Mouse (Mus musculus) heart, adult 9 months (tissue): Measurements from ENCODE around the gene Agps.

ENCODE experiments used
- DNase-seq, 2 experiments: peaks; one replicate each; pipeline ENCODE4 v3.0.0; 2022; ENCODE audit warnings: low spot score in 2 of 2

Agps gene

DNA sequence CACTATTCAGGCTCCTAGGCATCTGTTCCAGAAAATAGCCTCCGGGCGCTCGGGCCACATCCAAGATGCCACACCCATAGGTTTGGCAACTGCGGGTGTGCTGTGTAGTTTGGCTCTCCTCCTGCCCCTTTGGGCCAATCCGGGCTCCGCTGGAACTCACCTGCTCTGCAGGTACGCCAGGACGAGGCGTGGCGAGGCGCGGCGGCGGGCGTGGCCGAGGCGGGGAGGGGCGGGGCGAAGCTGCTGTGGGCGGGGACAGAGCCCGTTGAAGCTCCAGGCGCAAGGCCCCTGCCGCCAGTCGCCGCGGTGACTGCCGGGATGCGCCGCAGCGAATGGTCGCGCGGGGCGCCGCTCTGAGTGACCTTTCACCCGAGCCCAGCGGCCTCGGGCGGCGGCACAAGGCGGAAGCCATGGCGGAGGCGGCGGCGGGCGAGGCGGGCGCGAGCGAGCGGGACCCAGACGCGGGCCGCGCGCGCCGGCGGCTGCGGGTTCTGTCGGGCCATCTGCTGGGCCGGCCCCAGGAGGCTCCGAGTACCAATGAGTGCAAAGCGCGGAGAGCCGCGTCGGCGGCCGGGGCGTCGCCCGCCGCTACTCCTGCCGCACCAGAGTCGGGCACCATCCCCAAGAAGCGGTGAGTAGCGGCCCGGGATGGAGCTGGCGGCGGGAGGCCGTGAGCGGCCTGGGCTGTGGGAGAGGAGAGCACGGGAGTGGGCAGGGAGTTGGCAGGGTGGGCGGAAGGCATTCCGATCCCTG lies at the start of gene Agps:
Gene Agps, plus strand, starts transcription at position 297 of the 753 bp plus-strand sequence.
- DNase-seq: peak; percentile 88 to 89

GRCm38 (mm10) chr2:75786075-75786474 lies 45.9 kb upstream of the Agps start:
- peak in 1 of 2 experiments; percentile 49 for DNase-seq

DNA sequence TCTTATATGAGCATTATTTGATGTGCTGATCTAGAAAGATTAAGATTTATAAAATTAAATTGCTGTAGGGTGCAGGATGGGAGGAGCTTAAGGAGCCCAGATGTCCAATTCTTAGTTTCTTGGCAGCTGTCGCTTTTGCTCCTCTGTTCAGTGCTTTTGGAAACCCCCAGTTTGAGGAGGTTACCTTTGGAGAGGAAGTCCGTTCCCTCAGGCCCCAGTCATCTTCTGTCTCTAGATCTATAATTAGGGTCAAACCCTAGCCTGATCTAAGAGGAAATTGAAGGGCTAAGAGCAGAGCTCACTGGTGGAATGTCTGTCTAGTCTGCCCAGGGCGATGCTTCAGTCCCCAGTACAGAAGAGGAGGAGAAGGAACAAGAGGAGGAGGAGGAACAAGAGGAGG lies 43.5 kb upstream of the Agps start:
- no peak for DNase-seq

- DNase-seq: no peak
Measured at GRCm38 (mm10) chr2:75789959-75790523, 41.9 kb upstream of the Agps start.

- DNase-seq: no peak
Measured at GRCm38 (mm10) chr2:75791561-75792308, 40.2 kb upstream of the Agps start.

DNA sequence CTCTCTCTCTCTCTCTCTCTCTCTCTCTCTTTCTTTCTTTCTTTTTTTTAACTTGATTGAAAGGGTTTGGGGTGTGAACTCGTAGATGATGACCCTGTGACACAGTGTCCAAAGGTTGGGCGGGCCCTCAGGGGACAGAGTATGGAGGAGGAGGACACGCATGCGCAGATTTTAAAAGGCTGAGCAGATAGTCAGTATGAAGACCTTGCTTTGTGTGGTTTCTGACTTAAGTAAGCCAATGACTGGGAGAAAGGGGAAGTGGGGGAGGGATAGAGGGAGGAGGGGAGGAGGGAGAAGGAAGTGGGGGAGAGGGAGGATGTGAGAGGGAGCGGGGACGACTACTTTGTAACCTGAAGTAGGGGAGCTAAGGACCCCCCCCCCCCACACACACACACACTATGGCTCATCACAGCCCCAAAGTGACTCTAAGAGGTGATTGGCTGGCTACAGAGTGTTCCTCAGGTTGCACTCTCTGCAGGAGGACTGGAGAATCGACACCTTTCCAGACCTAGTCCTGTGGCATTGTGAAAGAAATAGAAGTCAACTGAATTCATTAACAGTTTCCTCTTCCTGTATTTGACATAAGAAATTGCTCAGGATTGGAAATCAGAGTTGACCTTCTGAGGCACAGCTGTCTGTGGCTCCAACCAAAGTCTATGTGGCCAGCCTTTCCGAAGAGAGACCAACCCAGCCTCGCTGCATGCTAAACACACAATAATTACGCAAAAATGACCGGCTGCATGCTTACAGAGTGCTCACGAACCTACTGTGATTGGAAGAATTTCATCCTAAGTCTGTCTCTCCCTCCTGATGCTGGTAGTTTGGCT lies 39.4 kb upstream of the Agps start:
- peak in 1 of 2 experiments; percentile 71 for DNase-seq

GRCm38 (mm10) chr2:75796181-75796580 lies 35.8 kb upstream of the Agps start:
- DNase-seq: no peak

GRCm38 (mm10) chr2:75798434-75798970 lies 33.5 kb upstream of the Agps start:
- DNase-seq: no peak

GRCm38 (mm10) chr2:75805767-75806166 lies 26.2 kb upstream of the Agps start:
- DNase-seq: no peak

DNA sequence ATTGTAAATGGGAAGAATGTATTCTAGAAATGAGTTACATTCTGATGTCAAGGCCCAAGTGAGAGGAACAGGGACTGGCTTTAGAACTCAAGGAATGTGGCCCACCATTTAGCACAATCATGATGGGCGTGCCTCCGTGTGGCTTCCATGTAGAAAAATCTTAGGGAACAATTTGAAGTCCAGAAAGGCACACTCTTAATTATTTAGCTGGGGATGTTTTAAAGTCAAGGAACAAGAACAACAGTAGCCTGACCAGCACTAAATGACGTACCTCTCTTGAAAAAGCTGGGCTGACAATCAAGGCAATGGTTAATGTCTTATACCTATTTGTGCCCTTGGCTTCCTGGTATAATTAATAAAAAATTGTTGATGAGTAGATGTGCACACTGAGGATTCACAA lies 25.1 kb upstream of the Agps start:
- no peak for DNase-seq

- DNase-seq: no peak
Measured at GRCm38 (mm10) chr2:75807460-75807859, 24.5 kb upstream of the Agps start.

GRCm38 (mm10) chr2:75814880-75815279 lies 17.1 kb upstream of the Agps start:
- no peak for DNase-seq

DNA sequence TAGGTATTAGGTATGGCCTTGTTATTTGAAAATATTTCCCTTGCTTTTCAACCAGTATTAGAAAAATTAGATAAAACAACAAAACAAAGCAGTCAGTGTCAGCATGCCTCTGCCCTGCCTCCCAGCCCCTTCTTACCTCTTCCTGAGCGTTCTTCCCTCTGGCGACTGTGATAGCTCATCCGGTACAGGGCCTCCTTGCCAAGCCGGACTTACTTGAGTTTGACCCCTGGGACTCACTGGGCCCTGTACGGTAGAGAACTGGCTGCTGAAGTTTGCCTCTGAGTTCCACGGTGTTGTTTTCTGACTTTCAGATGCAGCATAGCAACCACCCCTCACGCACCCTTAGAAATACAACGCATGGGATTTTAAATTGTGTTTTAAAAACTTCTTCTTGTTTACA lies 16.5 kb upstream of the Agps start:
- no peak for DNase-seq

GRCm38 (mm10) chr2:75816673-75817072 lies 15.3 kb upstream of the Agps start:
- no peak for DNase-seq

DNA sequence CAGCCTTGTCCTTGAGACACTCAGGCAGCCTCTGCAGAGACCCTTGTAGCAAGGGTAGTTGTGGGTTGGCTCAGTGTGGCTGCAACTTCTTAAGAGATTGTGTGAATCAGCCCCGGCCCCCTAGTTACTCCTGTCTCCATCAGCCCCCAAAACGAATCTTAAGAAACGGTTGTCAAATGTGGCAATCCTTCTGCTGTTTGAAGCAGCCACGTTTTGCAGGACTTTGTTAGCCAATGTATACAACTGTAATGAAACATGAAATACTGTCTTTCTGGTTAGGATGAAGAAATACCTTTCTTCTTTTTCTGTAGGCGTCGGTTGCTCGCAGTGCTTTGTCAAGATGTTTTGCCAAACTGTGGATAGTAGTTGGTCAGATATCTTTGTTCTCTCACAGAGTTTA lies 13.3 kb upstream of the Agps start:
- no peak for DNase-seq

GRCm38 (mm10) chr2:75819796-75820195 lies 12.2 kb upstream of the Agps start:
- DNase-seq: no peak

DNA sequence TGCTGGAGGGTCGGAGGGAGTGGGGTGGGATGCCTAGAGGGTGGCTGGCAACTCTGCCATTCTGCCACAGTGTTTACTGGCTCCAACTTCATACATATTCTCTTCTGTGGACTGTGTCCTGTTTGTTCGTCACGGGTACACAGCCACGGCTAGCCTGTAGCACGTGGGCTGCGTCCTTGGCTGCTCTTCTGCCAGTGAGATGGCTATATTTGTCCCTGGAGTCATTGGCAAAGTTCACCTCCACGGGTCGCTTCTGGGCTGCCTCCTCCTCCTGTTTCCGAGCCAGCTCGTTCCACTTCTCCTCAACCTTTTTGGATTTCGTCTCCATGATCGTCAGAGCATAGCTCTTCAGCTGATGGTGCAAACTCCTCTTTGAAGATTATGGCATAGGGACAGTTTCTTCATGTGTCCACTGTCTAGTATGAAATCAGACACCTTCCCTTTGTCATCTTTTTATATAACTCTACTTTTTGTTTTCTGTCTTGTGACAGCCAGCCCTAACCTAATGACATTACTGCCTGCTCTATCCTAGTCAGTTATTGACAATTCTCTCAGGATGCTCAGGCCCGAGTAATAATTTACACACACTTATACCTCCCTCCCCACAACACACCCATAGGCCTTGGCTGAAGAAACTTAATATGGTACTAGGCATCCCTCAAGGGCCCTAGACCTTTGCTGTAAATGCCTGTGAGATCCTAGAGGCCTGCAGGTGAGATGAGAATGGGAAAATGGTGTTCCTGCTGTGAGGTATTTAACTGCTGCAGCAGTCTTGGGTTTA lies 9.8 kb upstream of the Agps start:
- peak; percentile 50 to 57 for DNase-seq

DNA sequence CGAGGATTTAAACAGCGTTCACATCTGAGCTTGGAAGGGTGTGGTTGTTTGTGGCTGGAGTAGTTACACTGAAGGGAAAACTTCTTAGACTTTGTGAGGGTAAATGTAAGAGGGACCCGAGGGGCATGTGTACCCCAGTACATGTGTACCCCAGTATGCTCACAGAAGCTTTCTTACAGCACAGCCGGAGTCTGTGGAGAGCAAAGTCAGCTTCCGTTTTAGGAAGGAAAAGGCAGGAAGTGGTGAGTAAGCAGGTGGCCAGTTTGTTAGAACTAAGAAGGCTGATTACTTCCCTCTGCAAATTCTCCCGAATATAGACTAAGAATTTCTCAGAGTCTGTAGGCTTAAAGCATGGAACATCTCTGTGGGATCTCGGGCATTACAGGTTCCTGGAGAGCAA lies 8.2 kb upstream of the Agps start:
- DNase-seq: no peak

- no peak for DNase-seq
Measured at GRCm38 (mm10) chr2:75824144-75824543, 7.8 kb upstream of the Agps start.

- no peak for DNase-seq
Measured at GRCm38 (mm10) chr2:75824846-75825245, 7.1 kb upstream of the Agps start.

DNA sequence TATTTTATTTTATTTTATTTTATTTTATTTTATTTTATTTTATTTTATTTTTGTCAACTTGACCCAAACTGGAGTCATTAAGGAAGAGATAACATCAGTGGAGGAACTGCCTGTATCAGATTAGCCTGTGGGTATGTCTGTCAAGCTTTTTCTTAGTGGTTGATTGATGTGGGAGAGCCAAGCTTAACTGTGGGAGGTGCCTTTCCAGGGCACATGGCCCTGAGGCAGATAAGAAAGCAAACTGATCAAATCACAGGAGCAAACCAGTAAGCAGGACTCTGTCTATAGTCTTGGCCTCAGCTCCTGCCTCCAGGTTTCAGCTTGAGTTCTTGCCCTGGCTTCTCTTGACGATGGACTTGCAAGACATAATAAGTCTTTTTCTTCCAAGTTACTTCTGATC lies 6.4 kb upstream of the Agps start:
- DNase-seq: no peak
